Mouse (Mus musculus) intestine, postnatal 0 days (tissue): Measurements from ENCODE around the gene Usp13. TPM values are rescaled to one million over a fixed set of nuclear protein-coding genes. Genes with fewer than 3 reads are reported as not detected.

Source experiments
- ATAC-seq: fragments of 200-750 bp; cut with Nextera tagmentation; 2 replicates; pipeline ENCODE4 v1.8.0; 2017; ENCODE audit warnings: mild to moderate bottlenecking, moderate TSS enrichment, moderate library complexity
- H3K27ac ChIP-seq: fragments of 300-500 bp; sonication (generic); 2 replicates; pipeline ENCODE4 v1.5.1; 2014; ENCODE audit warnings: mild to moderate bottlenecking, low read depth, low read length, moderate library complexity
- H3K27me3 ChIP-seq: fragments of 300-500 bp; sonication (generic); replicated peaks from 2 replicates; pipeline ENCODE4 v1.6.1; 2014; ENCODE audit warnings: low read length, mixed read lengths; ENCODE audit not compliant: control insufficient read depth, insufficient read depth
- H3K36me3 ChIP-seq: fragments of 300-500 bp; sonication (generic); 2 replicates; pipeline ENCODE4 v1.6.1; 2014; ENCODE audit warnings: mild to moderate bottlenecking, moderate library complexity; ENCODE audit not compliant: control insufficient read depth, insufficient read depth
- H3K4me1 ChIP-seq: fragments of 300-500 bp; sonication (generic); replicated peaks from 2 replicates; pipeline ENCODE4 v1.6.1; 2014; ENCODE audit warnings: antibody characterized with exemption, low read length, mixed read lengths; ENCODE audit not compliant: control insufficient read depth, insufficient read depth
- H3K4me2 ChIP-seq: fragments of 300-500 bp; sonication (generic); replicated peaks from 2 replicates; pipeline ENCODE4 v1.6.1; 2014; ENCODE audit warnings: low read depth, mild to moderate bottlenecking, moderate library complexity
- H3K4me3 ChIP-seq: fragments of 300-500 bp; sonication (generic); 2 replicates; pipeline ENCODE4 v1.5.1; 2014; ENCODE audit warnings: low read depth, low read length
- H3K9ac ChIP-seq: fragments of 300-500 bp; sonication (generic); 2 replicates; pipeline ENCODE4 v1.6.1; 2014; ENCODE audit warnings: mild to moderate bottlenecking, low read depth, low read length
- H3K9me3 ChIP-seq: fragments of 300-500 bp; sonication (generic); 2 replicates; pipeline ENCODE4 v1.6.1; 2016; ENCODE audit warnings: mixed run types; ENCODE audit not compliant: control insufficient read depth
- CTCF ChIP-seq: sonication (generic); IDR thresholded peaks from 2 replicates; pipeline ENCODE4 v1.5.1; 2016; ENCODE audit warnings: low read depth, mild to moderate bottlenecking, control low read depth, antibody characterized with exemption, moderate library complexity
- WGBS: fragments of 180-500 bp; shearing (Covaris S2); extraction: QIAGEN DNeasy Blood & Tissue Kit; methylation state at CpG from one replicate; pipeline ENCODE4 v1.1.7; 2014; 5-methylcytosine and 5-hydroxymethylcytosine counted together
- polyA plus RNA-seq: library from polyadenylated mRNA; unstranded; fragments of >200 nt; fragmentation: Nextera tagmentation; extraction: Ambion mirVana; gene quantifications from 2 replicates; pipeline ENCODE4 v1.2.1, GENCODE M21; 2015

Gene Usp13
- polyA plus RNA-seq, 1 experiment from 2014 or later, result 0.90 TPM

DNA sequence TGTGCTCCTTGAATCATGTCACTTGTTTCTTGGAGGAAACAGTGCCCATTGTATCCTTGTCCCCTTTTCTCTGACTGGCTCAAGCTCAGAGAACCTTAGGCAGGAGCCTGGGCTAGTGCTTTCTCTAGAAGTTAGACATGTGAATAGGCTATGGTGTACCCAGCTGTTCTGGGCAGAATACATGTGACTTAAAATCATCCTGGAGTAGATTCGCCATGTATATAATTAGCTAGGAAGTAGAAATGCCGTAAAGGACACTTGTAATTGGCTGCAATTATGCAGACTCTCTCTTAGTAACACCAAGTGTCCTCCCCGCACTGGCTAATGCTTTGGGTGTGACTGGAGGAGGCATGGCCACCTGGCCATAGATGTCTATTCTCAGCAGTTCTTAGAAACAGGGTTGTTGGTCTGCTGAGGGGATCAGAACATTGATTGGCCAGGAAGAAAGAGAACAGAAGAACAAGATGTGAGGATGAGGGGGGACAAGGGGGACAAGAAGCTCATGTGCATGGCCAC lies 8.7 kb downstream of the Usp13 start:
- ATAC-seq, result no peak
- no peak overlapping the region for H3K9ac ChIP-seq
- no peaks in the 10 kb centered on the region for H3K36me3 ChIP-seq
- no peak overlapping the region for H3K27ac ChIP-seq
- WGBS, result 82% methylated on average over 3 of the region's 3 CpGs
- H3K27me3 ChIP-seq, result no peaks in the 10 kb centered on the region
- no peak for TF ChIP-seq CTCF
- H3K9me3 ChIP-seq, result no peaks in the 10 kb centered on the region
- no peak overlapping the region for H3K4me3 ChIP-seq
- H3K4me2 ChIP-seq, result no peak overlapping the region
- H3K4me1 ChIP-seq, result no peaks in the 10 kb centered on the region

- Histone ChIP-seq H3K27ac (no peak overlapping the region), H3K9me3 (no peaks in the 10 kb centered on the region), H3K4me2 (no peak overlapping the region), H3K9ac (no peak overlapping the region), H3K27me3 (no peaks in the 10 kb centered on the region), H3K36me3 (no peaks in the 10 kb centered on the region), H3K4me3 (no peak overlapping the region), H3K4me1 (no peaks in the 10 kb centered on the region)
- no peak for ATAC-seq
- WGBS, result 90% methylated on average over 6 of the region's 6 CpGs
- TF ChIP-seq CTCF, result no peak
Observed at GRCm38 (mm10) chr3:32826701-32827100, 9.4 kb downstream of the Usp13 start.

DNA sequence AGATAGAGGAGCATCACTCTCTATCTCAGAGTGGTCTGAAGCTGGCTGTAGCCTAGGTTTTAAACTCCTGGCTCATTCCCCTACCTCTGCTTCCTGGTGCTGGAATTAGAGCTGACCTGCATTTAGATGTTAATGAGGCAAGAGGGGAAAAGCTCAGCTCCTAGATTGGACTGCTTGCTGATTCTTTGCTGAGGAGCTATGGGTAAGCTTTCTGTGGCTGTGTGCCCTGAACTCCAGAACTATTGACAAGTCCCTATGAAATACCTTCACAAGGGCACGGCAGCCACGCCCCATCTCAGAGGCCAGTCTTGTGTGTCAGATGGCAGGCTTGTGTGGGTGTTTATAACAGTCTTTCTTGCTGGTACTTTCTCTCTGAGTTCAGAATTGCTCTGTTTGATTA lies 16.5 kb downstream of the Usp13 start:
- Histone ChIP-seq H3K36me3 (no peaks in the 10 kb centered on the region), H3K27me3 (no peaks in the 10 kb centered on the region), H3K4me1 (no peaks in the 10 kb centered on the region), H3K9ac (no peak overlapping the region), H3K27ac (no peak overlapping the region), H3K4me2 (no peak overlapping the region), H3K4me3 (no peak overlapping the region), H3K9me3 (no peaks in the 10 kb centered on the region)
- 58% methylated on average over 2 of the region's 2 CpGs for WGBS
- no peak for ATAC-seq
- no peak for TF ChIP-seq CTCF

DNA sequence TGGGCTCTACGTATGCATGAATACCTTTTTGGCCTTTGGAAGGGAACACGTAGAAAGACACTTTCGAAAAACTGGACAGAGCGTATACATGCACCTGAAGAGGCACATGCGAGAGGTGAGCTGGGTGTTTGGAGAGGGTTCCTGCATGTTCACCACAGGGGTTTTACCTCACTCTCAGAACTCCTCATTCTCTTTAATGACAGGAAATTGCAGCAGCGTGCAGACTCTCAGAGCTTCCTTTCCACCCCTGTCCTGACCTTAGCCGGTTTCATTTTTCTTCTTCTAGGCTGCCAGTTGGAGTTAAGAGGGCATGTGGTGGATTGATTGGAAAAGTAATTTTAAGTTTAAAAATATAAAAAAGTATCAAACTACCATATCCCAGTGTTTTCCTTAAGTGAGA lies 20.5 kb downstream of the Usp13 start:
- 89% methylated on average over 7 of the region's 7 CpGs for WGBS
- TF ChIP-seq CTCF, result no peak
- H3K9me3 ChIP-seq, result no peaks in the 10 kb centered on the region

GRCm38 (mm10) chr3:32856362-32857107 lies 39.2 kb downstream of the Usp13 start:
- no peaks in the 10 kb centered on the region for H3K9me3 ChIP-seq
- WGBS, result 68% methylated on average over 16 of the region's 16 CpGs
- no peaks in the 10 kb centered on the region for H3K4me1 ChIP-seq
- no peak overlapping the region for H3K4me2 ChIP-seq
- H3K4me3 ChIP-seq, result no peak overlapping the region
- no peak for TF ChIP-seq CTCF
- H3K9ac ChIP-seq, result no peak overlapping the region
- H3K36me3 ChIP-seq, result no peaks in the 10 kb centered on the region
- ATAC-seq, result no peak
- no peak overlapping the region for H3K27ac ChIP-seq
- H3K27me3 ChIP-seq, result no peaks in the 10 kb centered on the region

More for the DNA sequence above, 20.5 kb downstream of the Usp13 start:
- no peaks in the 10 kb centered on the region for H3K4me1 ChIP-seq
- no peaks in the 10 kb centered on the region for H3K27me3 ChIP-seq
- H3K27ac ChIP-seq, result no peak overlapping the region
- ATAC-seq, result no peak
- H3K4me3 ChIP-seq, result no peak overlapping the region
- H3K4me2 ChIP-seq, result no peak overlapping the region
- H3K9ac ChIP-seq, result no peak overlapping the region
- no peaks in the 10 kb centered on the region for H3K36me3 ChIP-seq

DNA sequence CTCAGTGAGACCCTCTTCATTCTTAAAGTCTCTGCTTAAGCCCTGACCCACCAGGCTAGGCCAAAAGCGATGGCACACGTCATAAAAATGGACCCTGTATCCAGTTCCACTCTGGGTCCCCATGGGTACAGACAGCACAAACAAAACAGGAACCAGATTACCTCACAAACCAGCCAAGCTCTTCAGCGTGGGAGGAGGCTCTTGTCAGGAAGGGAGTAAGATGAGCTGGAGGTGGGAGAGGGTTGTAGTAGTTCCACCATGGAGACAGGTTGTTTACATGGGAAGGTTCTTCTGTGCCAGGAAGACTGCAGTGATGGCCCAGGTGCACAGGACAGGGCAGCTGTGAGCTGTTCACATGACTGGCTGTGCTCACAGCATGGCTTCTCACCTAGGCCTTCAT lies 53.7 kb downstream of the Usp13 start:
- H3K4me1 ChIP-seq, result no peaks in the 10 kb centered on the region
- 89% methylated on average over 3 of the region's 3 CpGs for WGBS
- no peak overlapping the region for H3K27ac ChIP-seq
- no peaks in the 10 kb centered on the region for H3K9me3 ChIP-seq
- no peaks in the 10 kb centered on the region for H3K27me3 ChIP-seq
- no peak overlapping the region for H3K4me2 ChIP-seq
- no peaks in the 10 kb centered on the region; the same call in 1 of the 2 replicates for H3K36me3 ChIP-seq
- no peak for TF ChIP-seq CTCF
- no peak for ATAC-seq
- no peak overlapping the region for H3K9ac ChIP-seq
- no peak overlapping the region for H3K4me3 ChIP-seq

DNA sequence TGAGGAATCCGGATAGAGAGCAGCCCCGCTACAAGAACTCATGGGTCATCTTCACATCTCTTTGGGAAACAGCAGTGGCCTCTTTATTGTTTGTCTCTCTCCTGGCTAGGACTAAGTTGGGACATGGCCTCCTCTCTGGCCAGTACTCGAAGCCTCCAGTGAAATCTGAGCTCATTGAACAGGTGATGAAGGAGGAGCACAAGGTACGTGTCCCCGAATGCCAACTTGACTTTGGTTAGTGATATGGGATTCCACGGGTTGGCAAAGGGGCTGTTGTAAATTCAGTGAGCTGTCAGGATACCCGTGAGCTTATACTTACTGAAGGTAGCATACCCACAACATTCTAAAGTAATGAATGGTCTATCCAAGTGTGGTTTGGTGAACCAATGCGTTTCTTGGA lies 69.0 kb downstream of the Usp13 start:
- H3K4me1 ChIP-seq, result no peaks in the 10 kb centered on the region
- no peak for ATAC-seq

More for the DNA sequence above, 69.0 kb downstream of the Usp13 start:
- TF ChIP-seq CTCF, result no peak
- no peaks in the 10 kb centered on the region for H3K27me3 ChIP-seq
- H3K9ac ChIP-seq, result no peak overlapping the region
- no peak overlapping the region for H3K27ac ChIP-seq
- H3K36me3 ChIP-seq, result no peaks in the 10 kb centered on the region
- no peaks in the 10 kb centered on the region for H3K9me3 ChIP-seq
- no peak overlapping the region for H3K4me2 ChIP-seq
- H3K4me3 ChIP-seq, result no peak overlapping the region
- WGBS, result 90% methylated on average over 8 of the region's 8 CpGs
